Mouse (Mus musculus) heart, embryonic 16.5 days (tissue): ENCODE results near the gene Brpf3. TPM values are rescaled to one million over a fixed set of nuclear protein-coding genes. Genes with fewer than 3 reads are reported as not detected.

Source experiments
- ATAC-seq: fragments of 200-750 bp; cut with Nextera tagmentation; replicated peaks from 2 replicates; pipeline ENCODE4 v1.8.0; 2017; ENCODE audit warnings: moderate number of reproducible peaks; ENCODE audit not compliant: insufficient read depth, low FRiP score; ENCODE audit errors: extremely low read depth
- H3K27ac ChIP-seq: fragments of 300-500 bp; sonication (generic); 2 replicates; pipeline ENCODE4 v1.5.1; 2014; ENCODE audit warnings: mild to moderate bottlenecking, low read length, control low read depth, moderate library complexity
- H3K27me3 ChIP-seq: fragments of 300-500 bp; sonication (generic); 2 replicates; pipeline ENCODE4 v1.6.1; 2014; ENCODE audit warnings: low read length, mixed read lengths; ENCODE audit not compliant: control insufficient read depth, insufficient read depth
- H3K36me3 ChIP-seq: fragments of 300-500 bp; sonication (generic); 2 replicates; pipeline ENCODE4 v1.6.1; 2014; ENCODE audit not compliant: control insufficient read depth, insufficient read depth
- H3K4me1 ChIP-seq: fragments of 300-500 bp; sonication (generic); 2 replicates; pipeline ENCODE4 v1.6.1; 2014; ENCODE audit warnings: low read length, mixed read lengths; ENCODE audit not compliant: control insufficient read depth, insufficient read depth
- H3K4me2 ChIP-seq: fragments of 300-500 bp; sonication (generic); 2 replicates; pipeline ENCODE4 v1.6.1; 2014; ENCODE audit warnings: low read depth, mild to moderate bottlenecking, control low read depth, low read length
- H3K4me3 ChIP-seq: fragments of 300-500 bp; sonication (generic); 2 replicates; pipeline ENCODE4 v1.5.1; 2014; ENCODE audit warnings: mild to moderate bottlenecking, control low read depth, low read length
- H3K9ac ChIP-seq: fragments of 300-500 bp; sonication (generic); 2 replicates; pipeline ENCODE4 v1.6.1; 2014; ENCODE audit warnings: low read length, control low read depth
- H3K9me3 ChIP-seq: fragments of 300-500 bp; sonication (generic); replicated peaks from 2 replicates; pipeline ENCODE4 v1.6.1; 2016; ENCODE audit warnings: low read length; ENCODE audit not compliant: control insufficient read depth
- WGBS: fragments of 180-500 bp; shearing (Covaris S2); extraction: QIAGEN DNeasy Blood & Tissue Kit; methylation state at CpG from one replicate; pipeline ENCODE4 v1.1.7; 2014; 5-methylcytosine and 5-hydroxymethylcytosine counted together
- polyA plus RNA-seq: library from polyadenylated mRNA; unstranded; fragments of >200 nt; fragmentation: Nextera tagmentation; extraction: Ambion mirVana; gene quantifications from 2 replicates; pipeline ENCODE4 v1.2.1, GENCODE M21; 2015

Gene Brpf3
- polyA plus RNA-seq, 1 experiment from 2014 or later = 6.7 TPM

DNA sequence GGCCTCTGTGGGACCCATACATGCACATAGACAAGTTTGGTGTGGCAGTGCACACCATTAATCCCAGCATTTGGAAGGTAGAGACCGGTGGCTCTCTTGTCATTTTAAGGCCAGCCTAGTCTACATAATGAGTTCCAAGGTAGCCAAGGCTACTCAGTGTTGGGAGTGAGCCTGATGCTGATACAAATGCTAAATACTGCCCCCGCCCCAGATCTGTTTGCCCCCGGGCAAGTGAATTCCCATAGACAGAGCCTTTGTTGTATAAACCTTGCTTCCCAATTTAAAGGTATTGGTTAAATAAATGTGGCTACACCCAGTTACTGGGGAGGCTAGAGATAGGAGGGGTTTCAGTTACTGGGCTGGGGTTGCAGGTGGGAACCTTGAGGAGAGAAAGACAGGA, 15.9 kb upstream of the Brpf3 start:
- WGBS = 92% methylated on average over 3 of the region's 3 CpGs
- Histone ChIP-seq H3K9me3 (no peaks in the 10 kb centered on the region), H3K27ac (no peak overlapping the region), H3K4me1 (no peaks in the 10 kb centered on the region), H3K4me3 (no peak overlapping the region), H3K9ac (no peak overlapping the region), H3K36me3 (no peaks in the 10 kb centered on the region), H3K4me2 (no peak overlapping the region), H3K27me3 (no peaks in the 10 kb centered on the region)
- no peak for ATAC-seq

DNA sequence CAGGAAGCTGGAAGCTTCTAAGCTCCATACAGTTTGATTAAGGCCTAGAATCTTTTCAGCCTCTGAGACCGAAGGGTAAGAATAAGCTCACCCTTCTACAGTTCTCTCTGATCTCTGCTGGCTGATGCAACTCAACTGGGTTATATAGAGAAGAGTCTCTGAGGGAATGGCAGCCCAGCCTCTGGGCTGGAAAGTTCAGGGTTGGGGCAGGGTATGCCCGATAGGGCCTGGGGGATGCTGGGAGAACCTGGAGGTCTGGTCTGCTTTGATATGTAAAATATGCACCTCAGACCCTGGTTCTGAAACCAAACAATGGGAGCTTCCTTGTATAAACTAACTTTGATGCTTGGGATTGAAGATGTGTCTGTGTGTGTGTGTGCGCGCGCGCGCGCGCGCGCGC, 13.4 kb upstream of the Brpf3 start:
- ATAC-seq = no peak
- no peaks in the 10 kb centered on the region for H3K27me3 ChIP-seq
- no peak overlapping the region for H3K4me2 ChIP-seq
- no peaks in the 10 kb centered on the region for H3K36me3 ChIP-seq
- no peak overlapping the region for H3K4me3 ChIP-seq
- no peaks in the 10 kb centered on the region for H3K4me1 ChIP-seq
- WGBS = 93% methylated on average over 12 of the region's 12 CpGs
- no peak overlapping the region for H3K9ac ChIP-seq
- H3K9me3 ChIP-seq = no peaks in the 10 kb centered on the region
- no peak overlapping the region for H3K27ac ChIP-seq

DNA sequence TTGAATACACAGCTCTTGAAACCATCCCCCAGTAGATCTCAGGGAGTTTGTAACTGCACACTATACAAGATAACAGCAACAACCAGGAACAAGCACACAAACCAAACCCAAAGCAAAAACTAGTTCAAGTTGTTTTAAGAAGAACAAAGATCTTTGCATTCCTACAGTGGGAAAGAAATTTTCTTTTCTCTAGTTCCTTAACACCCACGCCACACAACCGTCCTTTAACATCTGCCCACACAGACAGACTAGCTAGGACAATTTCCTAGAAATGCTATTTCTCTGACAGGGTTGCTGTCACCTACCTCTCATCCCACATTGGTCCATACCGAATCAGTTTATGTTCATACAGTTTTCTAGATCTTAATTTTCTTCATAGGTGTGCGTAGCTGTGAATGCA, 3.9 kb upstream of the Brpf3 start:
- no peak overlapping the region for H3K27ac ChIP-seq
- H3K9ac ChIP-seq = no peak overlapping the region
- no peak for ATAC-seq
- H3K4me2 ChIP-seq = no peak overlapping the region
- H3K4me3 ChIP-seq = no peak overlapping the region
- H3K4me1 ChIP-seq = peaks cover 7% of the 10 kb centered on the region
- H3K36me3 ChIP-seq = no peaks in the 10 kb centered on the region
- 85% methylated on average over 4 of the region's 4 CpGs for whole genome bisulfite sequencing
- peaks cover 4% of the 10 kb centered on the region for H3K9me3 ChIP-seq
- no peaks in the 10 kb centered on the region for H3K27me3 ChIP-seq

DNA sequence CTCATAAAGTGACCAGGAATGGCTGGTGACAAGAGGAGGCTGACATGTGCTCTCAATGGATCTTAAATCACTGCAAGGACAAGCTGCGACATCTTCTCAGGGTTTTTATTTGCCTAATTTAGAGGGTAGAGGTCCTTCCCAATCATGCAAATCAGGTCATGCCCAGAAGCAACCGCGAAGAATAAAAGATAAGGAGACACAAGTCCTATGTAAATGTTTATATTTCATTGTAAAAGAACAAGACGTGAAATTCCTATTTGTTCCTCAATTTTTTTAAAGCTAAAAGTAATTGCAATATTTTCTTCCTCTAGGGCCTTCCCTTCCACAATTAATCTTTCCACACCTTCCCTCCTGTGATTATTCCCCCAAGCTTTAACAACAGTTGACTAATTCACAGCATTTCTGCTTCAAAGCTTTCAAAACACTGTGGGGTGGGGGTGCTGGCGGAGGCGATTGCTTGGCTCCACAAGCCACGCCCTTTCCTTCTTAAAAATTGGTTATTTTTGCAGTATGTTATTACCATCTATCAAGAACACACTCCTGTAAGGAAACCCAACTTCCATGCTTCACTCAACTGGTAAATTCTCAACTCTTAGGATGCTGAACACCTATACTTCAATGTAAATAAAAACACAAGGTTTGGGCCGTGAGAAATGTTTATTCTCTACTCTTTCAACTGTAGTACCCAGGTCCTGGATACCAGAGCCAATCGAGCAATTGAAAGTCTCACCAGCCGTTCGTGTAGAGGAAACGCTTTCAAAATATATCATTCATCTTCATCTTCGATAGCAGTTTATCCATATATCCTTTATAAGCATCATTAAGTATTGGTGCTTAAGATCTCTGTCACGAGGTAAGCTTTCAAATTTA, 1.4 kb upstream of the Brpf3 start:
- WGBS = 23% methylated on average over 14 of the region's 14 CpGs
- Histone ChIP-seq H3K4me2 (peak overlapping the region; percentile 99), H3K4me3 (peak overlapping the region; percentile 80), H3K36me3 (no peaks in the 10 kb centered on the region), H3K9me3 (peaks cover 4% of the 10 kb centered on the region), H3K4me1 (peaks cover 20% of the 10 kb centered on the region), H3K9ac (peak overlapping the region; percentile 98), H3K27ac (no peak overlapping the region; the same call in 1 of the 2 replicates), H3K27me3 (no peaks in the 10 kb centered on the region)
- no peak for ATAC-seq

DNA sequence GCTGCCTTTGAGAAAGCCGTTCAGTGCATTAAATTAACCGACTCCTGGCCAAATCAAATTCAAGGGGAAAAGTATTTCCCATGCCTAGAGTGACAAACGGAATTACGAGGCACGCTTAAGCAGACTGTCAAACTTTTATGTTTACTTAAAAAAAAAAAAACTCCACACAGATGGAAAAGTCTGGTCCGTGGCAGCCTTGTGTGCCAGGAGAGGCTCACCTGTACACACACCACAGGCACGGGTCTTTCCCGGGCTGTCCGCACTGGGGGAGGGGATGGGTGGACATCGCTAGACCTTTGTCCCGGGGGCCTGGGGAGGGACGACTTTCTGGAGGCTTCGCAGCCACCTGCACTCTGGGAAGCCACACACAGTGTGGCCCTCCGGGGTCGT, 614 bp upstream of the Brpf3 start:
- peak overlapping the region; percentile 80 for H3K4me3 ChIP-seq
- H3K27me3 ChIP-seq = no peaks in the 10 kb centered on the region
- H3K9me3 ChIP-seq = peaks cover under 1% of the 10 kb centered on the region
- H3K27ac ChIP-seq = peak overlapping the region; percentile 97
- under 1% methylated on average over 15 of the region's 15 CpGs for WGBS
- H3K9ac ChIP-seq = peak overlapping the region; percentile 98
- no peaks in the 10 kb centered on the region for H3K36me3 ChIP-seq
- H3K4me1 ChIP-seq = peaks cover 20% of the 10 kb centered on the region
- no peak; the same call in 1 of the 2 replicates for ATAC-seq
- H3K4me2 ChIP-seq = peak overlapping the region; percentile 99

DNA sequence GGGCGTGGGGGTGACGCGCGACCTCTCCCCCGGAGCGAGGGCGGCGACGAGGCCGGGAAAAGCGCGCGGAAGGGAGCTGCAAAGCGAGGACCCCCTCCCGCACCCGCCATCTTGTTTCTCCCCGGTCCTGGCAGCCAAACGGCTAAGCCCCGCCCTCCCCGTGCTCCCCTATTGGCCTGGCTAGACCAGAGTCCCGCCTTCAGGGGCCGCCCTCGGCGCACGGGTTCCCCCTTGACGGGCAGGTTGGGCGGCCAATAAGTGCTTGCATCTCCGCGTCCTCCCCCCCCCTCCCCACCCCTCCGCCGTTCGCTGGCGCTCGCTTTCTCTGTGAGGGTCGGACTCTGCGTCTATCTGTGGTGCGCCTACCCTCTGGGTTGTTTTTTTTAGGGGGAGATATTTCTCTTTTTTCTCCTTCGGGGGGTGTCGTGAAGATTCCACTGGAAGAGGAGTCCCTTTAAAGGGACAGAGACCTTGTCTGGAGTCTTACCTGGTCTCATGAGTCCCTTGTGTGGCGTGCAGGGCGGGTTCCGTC, 650 bp downstream of the Brpf3 start:
- H3K4me3 ChIP-seq = peak overlapping the region; percentile 80
- H3K27me3 ChIP-seq = no peaks in the 10 kb centered on the region
- H3K27ac ChIP-seq = peak overlapping the region; percentile 97
- peak overlapping the region; percentile 90 for H3K4me2 ChIP-seq
- peak overlapping the region; percentile 98 for H3K9ac ChIP-seq
- peaks cover 20% of the 10 kb centered on the region for H3K4me1 ChIP-seq
- WGBS = under 1% methylated on average over 40 of the region's 42 CpGs
- peaks cover 7% of the 10 kb centered on the region for H3K36me3 ChIP-seq
- no peaks in the 10 kb centered on the region for H3K9me3 ChIP-seq
- peak; percentile 98 for ATAC-seq

DNA sequence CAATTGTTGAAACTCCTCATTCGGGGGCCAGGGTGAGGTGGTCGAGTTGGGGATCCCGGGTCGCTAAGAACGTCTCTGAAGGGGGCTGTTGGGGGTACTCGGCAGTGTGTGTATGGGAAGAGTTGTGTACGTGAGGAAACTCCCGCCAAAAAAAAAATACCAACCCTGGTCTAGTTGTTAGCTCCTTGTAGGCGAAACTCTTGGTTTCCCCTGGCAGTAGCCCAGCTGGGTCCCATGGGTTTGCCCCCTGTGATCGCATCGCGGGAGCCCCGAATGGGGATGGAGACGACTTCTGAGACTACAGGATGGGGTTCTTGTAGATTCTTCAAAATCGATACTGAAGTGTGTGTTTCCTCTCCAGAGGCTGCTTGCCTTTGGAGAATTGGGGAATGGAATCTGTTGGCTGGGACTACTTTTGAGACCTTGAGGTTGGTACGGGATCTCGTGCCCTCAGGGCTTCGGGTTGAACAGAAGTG, 1.2 kb downstream of the Brpf3 start:
- ATAC-seq = no peak
- H3K4me1 ChIP-seq = peaks cover 20% of the 10 kb centered on the region
- peak overlapping the region; percentile 79 for H3K9ac ChIP-seq
- H3K27ac ChIP-seq = peak overlapping the region; percentile 43; the same call in 1 of the 2 replicates
- H3K36me3 ChIP-seq = peaks cover 12% of the 10 kb centered on the region
- peak overlapping the region; percentile 90 for H3K4me2 ChIP-seq
- WGBS = under 1% methylated on average over 18 of the region's 18 CpGs
- H3K9me3 ChIP-seq = no peaks in the 10 kb centered on the region
- no peaks in the 10 kb centered on the region for H3K27me3 ChIP-seq
- peak overlapping the region; percentile 80 for H3K4me3 ChIP-seq

DNA sequence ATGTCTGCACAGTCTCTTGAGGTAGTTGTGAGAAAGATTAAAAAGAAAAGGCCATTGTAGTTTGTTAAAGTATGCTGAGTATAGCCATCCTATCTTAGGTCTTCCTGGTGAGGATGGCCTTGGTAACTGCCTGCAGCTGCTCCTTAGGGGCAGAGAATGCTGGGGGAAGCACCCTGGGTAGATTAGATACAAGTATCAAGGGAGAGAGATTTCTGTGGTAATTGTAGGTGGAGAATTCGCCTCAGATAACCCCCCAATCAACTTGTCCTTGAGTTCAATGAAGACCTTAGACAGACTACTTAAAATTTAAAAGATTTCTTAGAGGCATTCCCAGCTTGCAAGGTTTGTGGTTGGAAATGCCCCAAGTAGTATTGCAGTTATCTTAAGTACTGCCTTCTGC, 2.4 kb downstream of the Brpf3 start:
- Histone ChIP-seq H3K9ac (no peak overlapping the region), H3K4me2 (no peak overlapping the region), H3K9me3 (no peaks in the 10 kb centered on the region), H3K27ac (no peak overlapping the region), H3K36me3 (peaks cover 19% of the 10 kb centered on the region), H3K27me3 (no peaks in the 10 kb centered on the region), H3K4me1 (peaks cover 20% of the 10 kb centered on the region), H3K4me3 (no peak overlapping the region)
- WGBS = 57% methylated on average over 1 of the region's 1 CpGs
- ATAC-seq = no peak

DNA sequence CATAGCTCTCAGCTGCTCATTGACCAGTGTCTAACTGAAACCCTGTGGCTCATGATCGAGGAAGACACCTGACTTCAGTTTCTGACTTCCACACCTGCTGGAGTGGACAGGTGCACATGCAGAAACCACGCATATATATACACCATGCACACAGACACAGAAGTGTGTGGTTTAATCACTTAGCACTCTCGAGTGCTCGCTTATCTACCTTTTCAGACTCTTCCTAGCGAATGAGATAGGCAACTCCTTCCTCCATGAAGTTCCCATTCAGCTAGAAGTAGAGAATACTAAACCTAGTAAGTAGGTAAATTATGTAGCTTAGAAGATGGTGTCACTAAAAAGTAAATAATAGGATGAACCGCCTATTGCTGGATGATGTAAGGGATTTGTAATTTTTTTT, 4.1 kb downstream of the Brpf3 start:
- Histone ChIP-seq H3K36me3 (peaks cover 28% of the 10 kb centered on the region), H3K27me3 (no peaks in the 10 kb centered on the region), H3K4me2 (no peak overlapping the region), H3K9me3 (no peaks in the 10 kb centered on the region), H3K4me3 (no peak overlapping the region), H3K27ac (no peak overlapping the region), H3K4me1 (peaks cover 22% of the 10 kb centered on the region), H3K9ac (no peak overlapping the region)
- 88% methylated on average over 6 of the region's 6 CpGs for WGBS
- ATAC-seq = no peak
